Mouse (Mus musculus) E14TG2a.4 (cell line): Measurements from ENCODE around the gene Sertad3.

Experiments
- CTCF ChIP-seq: conservative IDR thresholded peaks from 2 replicates; pipeline ENCODE4 v1.5.1; 2014; ENCODE audit warnings: low read length
- NANOG ChIP-seq: IDR thresholded peaks from 2 replicates; pipeline ENCODE4 v1.6.1; 2014; ENCODE audit warnings: borderline replicate concordance, low read length, mixed read lengths
- POU5F1 ChIP-seq: IDR thresholded peaks from 2 replicates; pipeline ENCODE4 v1.6.1; 2014; ENCODE audit warnings: low read length, borderline replicate concordance

DNA sequence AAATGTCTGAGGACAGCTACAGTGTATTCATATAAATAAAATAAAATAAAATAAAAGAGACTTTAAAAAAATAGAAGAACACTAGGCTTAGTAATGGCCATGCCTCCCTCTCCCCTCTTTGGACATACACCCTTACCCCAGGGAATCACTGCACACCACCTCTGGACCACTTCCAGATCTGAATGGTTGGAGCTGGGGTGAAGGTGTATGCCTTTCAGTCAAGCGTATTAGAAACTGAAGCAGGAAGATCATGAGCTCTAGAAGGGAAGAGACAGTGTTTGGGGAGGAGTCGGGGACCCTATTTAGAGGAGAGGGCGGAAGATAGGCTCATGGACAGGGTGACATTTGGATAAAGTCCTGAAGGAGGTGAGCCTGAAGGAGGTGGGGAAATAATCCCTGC lies 6.9 kb downstream of the Sertad3 start:
- no peak for TF ChIP-seq CTCF
- no peak for TF ChIP-seq POU5F1
- no peak for TF ChIP-seq NANOG
